ENCODE assay signal across 1 mouse cellular context in the genomic region with DNA sequence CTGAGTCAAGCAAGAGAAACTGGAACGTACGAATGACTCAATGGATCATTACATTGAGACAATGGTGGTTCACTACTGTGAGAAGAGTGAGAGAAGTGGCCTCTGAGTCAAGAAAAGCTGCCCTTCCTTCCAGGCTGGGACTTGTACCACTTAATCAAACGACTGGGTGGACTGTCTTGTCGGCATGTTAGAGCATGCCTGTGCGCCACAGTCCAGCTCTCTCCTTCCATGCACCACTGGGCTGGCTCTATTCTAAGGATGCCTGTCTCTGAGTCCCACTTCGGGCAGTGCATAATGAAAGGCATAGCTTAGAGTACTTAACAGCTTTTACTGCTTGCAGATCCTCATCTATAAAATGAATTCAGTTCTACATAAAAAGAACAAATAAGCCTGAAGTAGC.
TF ChIP-seq lines count a peak whose summit lies in the region.

No protein-coding gene starts in this region.

TF ChIP-seq in CH12.LX, 34 proteins besides CTCF, POLR2A, EP300 and RAD21 (continued from another document):
- TF ChIP-seq CHD1 (IDR thresholded peaks at IDR 0.05; ENCODE audit: low read depth, low read length), result peak; percentile 94; the same call in 1 of the 2 replicates
- no peak for TF ChIP-seq SIN3A (IDR thresholded peaks at IDR 0.05; ENCODE audit: low read length)
- no peak for TF ChIP-seq NRF1 (IDR thresholded peaks at IDR 0.05; ENCODE audit: low read depth, low read length)
- TF ChIP-seq NELFE (IDR thresholded peaks at IDR 0.05; ENCODE audit: low read depth, low read length), result no peak
- peak; percentile 45; the same call in 1 of the 2 replicates for TF ChIP-seq MEF2A (IDR thresholded peaks at IDR 0.05; ENCODE audit: borderline replicate concordance, low read depth, low read length)
- TF ChIP-seq MXI1 (IDR thresholded peaks at IDR 0.05; ENCODE audit: low read depth, low read length), result no peak; the same call in 1 of the 2 replicates
- TF ChIP-seq HCFC1 (IDR thresholded peaks at IDR 0.05; ENCODE audit: low read depth, low read length), result no peak
- no peak for TF ChIP-seq JUND (conservative IDR thresholded peaks at IDR 0.05; ENCODE audit: low read depth, low read length)
- TF ChIP-seq MYC (IDR thresholded peaks at IDR 0.05; ENCODE audit: low read depth, low read length), result no peak
- peak; percentile 42; the same call in 1 of the 2 replicates for TF ChIP-seq IRF4 (IDR thresholded peaks at IDR 0.05; ENCODE audit: low read depth, low read length)
- no peak for TF ChIP-seq KAT2A (IDR thresholded peaks at IDR 0.05; ENCODE audit: insufficient replicate concordance, low read length)
- no peak for TF ChIP-seq POLR2AphosphoS2 (IDR thresholded peaks at IDR 0.05; ENCODE audit: low read depth, low read length)
